31 mouse cellular contexts compared by ENCODE assay signal in genomic region chr4:119698339-119698738, GRCm38 (mm10). TPM values are rescaled to one million over a fixed set of nuclear protein-coding genes. Genes with fewer than 3 reads are reported as not detected.
DNase-seq lines count a peak whose midpoint lies in the region.
"Had no signal": no experiment of that assay in that cellular context is flagged by ENCODE, and none has a peak within 500 bp of the region (broad histone marks: within the 10 kb centered on the region; RNA-seq: fewer than 3 reads in every experiment).

No protein-coding gene starts in this region.

- DNase-seq in adrenal gland, postnatal 14 days = peak; percentile 19
- no peak for DNase-seq in adrenal gland, adult 18-20 months (ENCODE audit: low spot score in 2 of 2)
- peak; percentile 35 for DNase-seq in brain, adult 2 months (ENCODE audit: low read depth, low spot score)
- DNase-seq in cerebellum, adult 9-10 months = peak; percentile 32
- peak; percentile 27 for DNase-seq in gonadal fat pad, adult 2 months (ENCODE audit: low read depth)
- no peak for DNase-seq in thymus, postnatal 10 days (ENCODE audit: low spot score in 2 of 2)
- no peak for DNase-seq in layer of hippocampus, adult 9-11 months
- DNase-seq: adrenal gland, adult 2 months; embryo, embryonic 11 days; gastrocnemius, postnatal 10 days; heart, adult 18-20 months; heart, postnatal 14 days; kidney, adult 9 months; kidney, postnatal 14 days; lung, postnatal 4 days; retina, postnatal 1 day; thymus, postnatal 36 days had no signal

RNA-seq across cellular contexts. Expression of gene Hivep3, which starts 35.2 kb away (rescaled TPM):
- total RNA-seq in adrenal gland, postnatal 14 days (2021) = 9.4 and 10.0 TPM in 2 replicates
- 1 to 10 TPM; 6.9 to 9.9 TPM for total RNA-seq in adrenal gland, adult 18-20 months (2021)
- polyA plus RNA-seq in gonadal fat pad, adult 2 months (2012; rRNA removed) = 18.2 and 20.9 TPM in 2 replicates

RNA-seq across cellular contexts. Expression of gene Guca2b, which starts 39.6 kb away (rescaled TPM):
- total RNA-seq in adrenal gland, postnatal 14 days (2021) = not detected in 2 replicates
- under 1 TPM in 1 of 2 experiments, not detected in 1; 0.56 TPM for total RNA-seq in adrenal gland, adult 18-20 months (2021)
- polyA plus RNA-seq in gonadal fat pad, adult 2 months (2012; rRNA removed) = 0.53 and 0.84 TPM in 2 replicates
- total RNA-seq: adrenal gland, adult 2 months; gastrocnemius, postnatal 10 days; heart, postnatal 14 days; hindbrain, postnatal 0 days; layer of hippocampus, adult 8-10 months; left cerebral cortex, adult 18-20 months; left cerebral cortex, postnatal 25 days had no signal
- polyA plus RNA-seq: adrenal gland, adult 2 months; embryonic facial prominence, embryonic 13.5 days; erythroblast, embryonic 14.5 days; forebrain, embryonic 14.5 days; heart, embryonic 13.5 days; hindbrain, embryonic 11.5 days; hindbrain, postnatal 0 days; limb, embryonic 14.5 days; lung, embryonic 15.5 days; midbrain, embryonic 16.5 days; myocyte; neural tube, embryonic 13.5 days had no signal

Comparison
In these comparisons a context has a peak if more than half of its experiments do, and no peak if none do; other contexts are left out.
1. DNase-seq: peak in adrenal gland, postnatal 14 days (single experiment), brain, adult 2 months (single experiment), cerebellum, adult 9-10 months (single experiment) and gonadal fat pad, adult 2 months (single experiment); none in adrenal gland, adult 18-20 months (0 of 2), thymus, postnatal 10 days (0 of 2) and layer of hippocampus, adult 9-11 months (single experiment).